Mouse (Mus musculus): ENCODE results near the gene Hspa4l. TPM values are rescaled to one million over a fixed set of nuclear protein-coding genes. Genes with fewer than 3 reads are reported as not detected.
"Not testable (repeated sequence)": the region's sequence is repeated elsewhere in the genome, so short reads cannot be mapped to it uniquely, and the experiment has no call there.

The Hspa4l gene
- polyA plus RNA-seq, 1 experiment, result 6.5 TPM

- Histone ChIP-seq H3K36me3 (ENCODE audit: control insufficient read depth, insufficient read depth, low read length) (no peaks in the 10 kb centered on the region; the same call in 1 of the 2 replicates), H3K4me3 (ENCODE audit: insufficient read depth, low read depth, low read length) (no peak overlapping the region), H3K27ac (ENCODE audit: insufficient read depth, low read depth, low read length) (no peak overlapping the region), H3K4me1 (ENCODE audit: control insufficient read depth, insufficient read depth, low read length) (no peaks in the 10 kb centered on the region), H3K27me3 (replicated peaks; ENCODE audit: control insufficient read depth, insufficient read depth, low read length) (no peaks in the 10 kb centered on the region)
- TF ChIP-seq CTCF (conservative IDR thresholded peaks at IDR 0.05; ENCODE audit: insufficient read depth, insufficient read length, low read depth, low read length) (no peak), POLR2A (IDR thresholded peaks at IDR 0.05; ENCODE audit: low read depth, low read length) (no peak)
- no peak for DNase-seq
- WGBS, result 94% methylated on average over 2 of the region's 2 CpGs
Observed at GRCm38 (mm10) chr3:40813275-40813674, 69.0 kb downstream of the Hspa4l start.

GRCm38 (mm10) chr3:40845521-40845920, 101.2 kb downstream of the Hspa4l start:
- H3K4me3 ChIP-seq (ENCODE audit: insufficient read depth, low read depth, low read length); H3K4me1 ChIP-seq (ENCODE audit: control insufficient read depth, insufficient read depth, low read length); H3K27ac ChIP-seq (ENCODE audit: insufficient read depth, low read depth, low read length); H3K27me3 ChIP-seq (replicated peaks; ENCODE audit: control insufficient read depth, insufficient read depth, low read length); H3K36me3 ChIP-seq (ENCODE audit: control insufficient read depth, insufficient read depth, low read length); DNase-seq: not testable (repeated sequence)
- 64% methylated on average over 6 of the region's 6 CpGs for WGBS

Other genes with a start within 250 kb of the Hspa4l start
- gene Intu, start 213.2 kb upstream of the Hspa4l start, polyA plus RNA-seq (2012; rRNA removed), result 3.6 and 4.0 TPM in 2 replicates
- gene Slc25a31, start 35.6 kb upstream of the Hspa4l start, polyA plus RNA-seq (2012; rRNA removed), result 0.08 TPM in 1 of 2 replicates, not detected in the other
- 0.81 and 1.7 TPM in 2 replicates for gene Plk4, start 55.5 kb downstream of the Hspa4l start, polyA plus RNA-seq (2012; rRNA removed)
- gene Mfsd8, start 102.4 kb downstream of the Hspa4l start, polyA plus RNA-seq (2012; rRNA removed), result 3.1 and 3.7 TPM in 2 replicates
- 5.5 and 6.0 TPM in 2 replicates for gene Abhd18, start 102.5 kb downstream of the Hspa4l start, polyA plus RNA-seq (2012; rRNA removed)
- gene 1700034I23Rik, start 158.0 kb downstream of the Hspa4l start, polyA plus RNA-seq (2012; rRNA removed), result 0.03 TPM in 1 of 2 replicates, not detected in the other
- gene Larp1b, start 205.3 kb downstream of the Hspa4l start, polyA plus RNA-seq (2012; rRNA removed), result 13.2 and 15.6 TPM in 2 replicates